Mouse (Mus musculus) heart, adult 2 months (tissue): ENCODE measurements around the gene Ikzf2.

Experiments used
- CTCF ChIP-seq: fragments of 200-600 bp; IDR thresholded peaks from 2 replicates; pipeline ENCODE4 v1.8.1; 2022; ENCODE audit warnings: antibody characterized with exemption, mild to moderate bottlenecking, moderate library complexity
- EP300 ChIP-seq: fragments of 200-500 bp; IDR thresholded peaks from 2 replicates; pipeline ENCODE4 v1.6.1; 2011; ENCODE audit warnings: low read depth, low read length, control low read depth; ENCODE audit not compliant: insufficient read depth
- POLR2A ChIP-seq: fragments of 200-500 bp; IDR thresholded peaks from 2 replicates; pipeline ENCODE4 v1.6.1; 2011; ENCODE audit warnings: mild to moderate bottlenecking, low read depth, low read length, control low read depth; ENCODE audit not compliant: insufficient read depth

DNA sequence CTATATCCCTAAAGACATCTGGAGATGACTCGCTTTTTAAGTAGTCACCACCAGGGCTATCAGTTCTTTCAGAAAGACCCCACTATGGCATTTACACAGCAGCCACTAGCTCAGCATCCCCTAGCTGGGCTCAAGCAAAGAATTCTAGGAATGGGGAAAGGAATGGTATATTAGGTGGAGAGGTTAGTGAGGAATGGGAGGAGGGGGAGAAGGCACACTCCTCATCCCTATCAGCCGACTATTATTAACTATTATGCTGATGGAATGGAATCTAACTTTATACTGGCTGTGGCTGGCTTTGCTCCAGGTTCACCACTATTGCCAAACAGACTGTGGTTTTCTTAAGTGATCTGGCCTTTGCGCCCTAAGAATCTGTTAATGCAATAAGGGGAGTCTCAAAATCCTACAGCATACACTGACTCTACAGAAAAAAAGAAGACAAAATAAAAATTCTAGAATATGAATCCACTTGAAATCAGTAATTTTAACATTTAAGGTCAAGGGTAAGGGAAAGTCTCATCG lies 75.8 kb downstream of the Ikzf2 start:
- TF ChIP-seq CTCF (no peak), POLR2A (no peak), EP300 (no peak)
